Mouse (Mus musculus) bone marrow macrophage, adult 2 months (primary cell): ENCODE results near the gene Cnksr3.

ENCODE experiments used
- CTCF ChIP-seq: IDR thresholded peaks from 2 replicates; pipeline ENCODE4 v1.5.1; 2012; ENCODE audit warnings: low read depth, mild to moderate bottlenecking, low read length, moderate library complexity
- POLR2A ChIP-seq: IDR thresholded peaks from 2 replicates; pipeline ENCODE4 v1.6.1; 2012; ENCODE audit warnings: mild to moderate bottlenecking, low read depth, low read length, borderline replicate concordance

DNA sequence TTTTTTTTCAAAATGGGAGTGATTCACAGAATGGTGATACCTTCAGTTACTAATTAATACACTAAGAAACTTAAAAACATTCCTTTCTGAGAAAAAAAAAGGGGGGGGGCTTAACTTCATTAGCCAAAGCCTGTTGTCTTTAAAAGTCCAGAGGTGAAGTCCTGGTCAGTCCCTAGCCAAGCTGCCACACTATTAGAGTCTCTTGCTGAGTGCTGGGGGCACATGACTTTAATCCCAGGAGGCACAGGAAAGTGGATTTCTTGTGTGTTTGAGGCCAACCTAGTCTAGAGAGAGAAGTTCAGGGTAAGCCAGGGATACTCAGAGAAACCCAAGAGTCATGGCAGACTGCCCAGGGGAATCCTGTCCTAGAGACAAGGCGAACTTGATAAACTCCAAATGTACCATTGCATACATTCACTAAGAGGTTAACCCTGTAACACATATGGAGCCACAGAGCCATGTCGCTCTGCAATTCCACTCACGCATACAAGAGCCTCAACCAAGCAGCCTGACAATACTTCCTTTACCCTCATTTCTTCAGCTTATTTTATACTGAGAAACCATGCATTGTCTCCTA lies 5.6 kb upstream of the Cnksr3 start:
- TF ChIP-seq CTCF, result no peak
- no peak for TF ChIP-seq POLR2A
